In the genomic region with DNA sequence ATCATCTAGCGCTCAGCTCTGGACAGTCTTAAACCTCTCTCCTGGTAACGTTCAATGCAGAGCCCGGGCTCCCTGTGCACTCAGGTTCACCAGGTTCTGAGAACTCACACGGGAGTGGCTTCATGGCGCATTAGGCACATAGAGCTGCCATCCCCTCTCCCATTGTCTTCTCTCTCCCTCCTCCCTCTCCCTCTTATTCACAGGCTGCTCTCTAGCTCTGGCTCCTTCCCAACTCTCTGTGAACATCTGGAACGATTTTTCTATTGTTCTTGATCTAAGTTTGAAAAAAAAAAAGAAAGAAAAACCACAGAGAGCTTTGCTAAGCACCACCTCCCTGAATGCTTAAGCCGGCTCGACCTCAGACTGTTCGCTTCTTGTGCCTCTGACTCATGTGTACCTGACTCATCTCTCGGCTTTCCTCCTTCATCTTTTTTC, we compare ENCODE assay signal across 14 mouse cellular contexts.
DNase-seq lines count a peak whose midpoint lies in the region; ATAC-seq and TF ChIP-seq lines count a peak whose summit lies in the region.
"Had no signal": no experiment of that assay in that cellular context is flagged by ENCODE, and none has a peak within 500 bp of the region (broad histone marks: within the 10 kb centered on the region; RNA-seq: fewer than 3 reads in every experiment).

No protein-coding gene starts in this region.

- intact Hi-C loops in gastrocnemius, postnatal 14 days (cut with DNase I; ENCODE audit: low total_unique reads): no loop called here
- intact Hi-C loops in left cerebral cortex, postnatal 25 days (cut with DNase I): loop anchor here (5.0 kb wide), 1 partner anchor 103 kb away; no protein-coding TSS in a partner anchor

- ATAC-seq in heart, postnatal 0 days (ENCODE audit: insufficient read depth, low read depth): no peak
- ATAC-seq in Patski: peak; percentile 67
- 0 out of 2 replicates have a peak, but pooled peaks have one; percentile 43 for ATAC-seq in embryonic facial prominence, embryonic 15.5 days (ENCODE audit: insufficient number of reproducible peaks, low FRiP score, low TSS enrichment, low read depth)
- ATAC-seq: intestine, embryonic 16.5 days had no signal

- H3K36me3 ChIP-seq in heart, postnatal 0 days (replicated peaks; ENCODE audit: control insufficient read depth, insufficient read depth, low read length): no peaks in the 10 kb centered on the region
- no peaks in the 10 kb centered on the region for H3K36me3 ChIP-seq in embryonic facial prominence, embryonic 15.5 days
- H3K36me3 ChIP-seq: heart, embryonic 15.5 days; neural tube, embryonic 12.5 days had no signal

- no peaks in the 10 kb centered on the region for H3K9me3 ChIP-seq in heart, postnatal 0 days (replicated peaks; ENCODE audit: control insufficient read depth, low read length)
- H3K9me3 ChIP-seq in embryonic facial prominence, embryonic 15.5 days (replicated peaks): no peaks in the 10 kb centered on the region
- H3K9me3 ChIP-seq: heart, embryonic 15.5 days; megakaryocyte, embryonic 14.5 days; neural tube, embryonic 12.5 days had no signal

- H3K27ac ChIP-seq in heart, postnatal 0 days (ENCODE audit: low read depth): no peak overlapping the region
- H3K27ac ChIP-seq in embryonic facial prominence, embryonic 15.5 days (replicated peaks): no peak overlapping the region
- H3K27ac ChIP-seq: heart, embryonic 15.5 days; neural tube, embryonic 12.5 days had no signal

- H3K9ac ChIP-seq in heart, postnatal 0 days (replicated peaks; ENCODE audit: low read depth, low read length): no peak overlapping the region
- no peak overlapping the region for H3K9ac ChIP-seq in embryonic facial prominence, embryonic 15.5 days
- H3K9ac ChIP-seq: heart, embryonic 15.5 days; neural tube, embryonic 12.5 days had no signal

- H3K27me3 ChIP-seq in heart, postnatal 0 days (ENCODE audit: control insufficient read depth, insufficient read depth, low read length): 0 out of 2 replicates have a peak, but pooled peaks cover 3% of the 10 kb centered on the region
- H3K27me3 ChIP-seq in Patski: no peaks in the 10 kb centered on the region
- H3K27me3 ChIP-seq in embryonic facial prominence, embryonic 15.5 days: no peaks in the 10 kb centered on the region
- H3K27me3 ChIP-seq: heart, embryonic 15.5 days; neural tube, embryonic 12.5 days had no signal

- in situ Hi-C loops in Patski (cut with MboI; ENCODE audit: low pct_unique_long_range_greater_than_20kb): no loop called here

- POLR2A ChIA-PET in Patski (lab: Charles Lee): interaction anchor here (0.6 kb wide), 1 partner anchor 9 kb away, joined by 5 read pairs; no protein-coding TSS in a partner anchor

- no peak for TF ChIP-seq EP300 in heart, postnatal 0 days (IDR thresholded peaks at IDR 0.05; ENCODE audit: low read depth)

- no peaks in the 10 kb centered on the region for H3K4me1 ChIP-seq in heart, postnatal 0 days (ENCODE audit: control insufficient read depth, insufficient read depth)
- peaks cover 13% of the 10 kb centered on the region for H3K4me1 ChIP-seq in embryonic facial prominence, embryonic 15.5 days
- H3K4me1 ChIP-seq: heart, embryonic 15.5 days; megakaryocyte, embryonic 14.5 days had no signal

- no peak overlapping the region for H3K4me3 ChIP-seq in heart, postnatal 0 days (ENCODE audit: low read depth, low read length)
- no peak overlapping the region for H3K4me3 ChIP-seq in embryonic facial prominence, embryonic 15.5 days (replicated peaks)
- H3K4me3 ChIP-seq: heart, embryonic 15.5 days; megakaryocyte, embryonic 14.5 days; neural tube, embryonic 12.5 days had no signal

- WGBS in heart, postnatal 0 days: 58% methylated on average over 10 of the region's 10 CpGs
- 9% methylated on average over 10 of the region's 10 CpGs for WGBS in embryonic facial prominence, embryonic 15.5 days

- peak; percentile 24 for DNase-seq in heart, postnatal 0 days (ENCODE audit: low spot score)
- no peak for DNase-seq in heart, adult 9 months (ENCODE audit: low spot score in 2 of 2)
- peak; percentile 93 for DNase-seq in 3T3-L1 (ENCODE audit: low read depth, low spot score)
- peak; percentile 77 for DNase-seq in Patski (ENCODE audit: low read depth, low spot score)
- DNase-seq in cerebellum, adult 8-10 months: no peak
- DNase-seq in gastrocnemius, postnatal 14 days: no peak
- DNase-seq in left cerebral cortex, postnatal 25 days (ENCODE audit: low spot score in 2 of 2): no peak
- DNase-seq: adrenal gland, adult 2 months; right cerebral cortex, postnatal 25 days had no signal

- H3K4me2 ChIP-seq in heart, postnatal 0 days (ENCODE audit: low read depth, low read length): no peak overlapping the region
- peak overlapping the region; percentile 34 for H3K4me2 ChIP-seq in embryonic facial prominence, embryonic 15.5 days (replicated peaks)
- H3K4me2 ChIP-seq: heart, embryonic 15.5 days; neural tube, embryonic 12.5 days had no signal

- TF ChIP-seq CTCF in heart, postnatal 0 days (IDR thresholded peaks at IDR 0.05; ENCODE audit: low read depth): no peak
- TF ChIP-seq CTCF in Patski (IDR thresholded peaks at IDR 0.05): no peak

- CTCF ChIA-PET in Patski (lab: Charles Lee): interaction anchor here (1.6 kb wide), 1 partner anchor 51 kb away, joined by 3 read pairs; no protein-coding TSS in a partner anchor

Comparison
In these comparisons a context has a peak if more than half of its experiments do, and no peak if none do; other contexts are left out.
1. DNase-seq: peak in heart, postnatal 0 days (single experiment), 3T3-L1 (single experiment) and Patski (single experiment); none in heart, adult 9 months (0 of 2), cerebellum, adult 8-10 months (single experiment), gastrocnemius, postnatal 14 days (single experiment) and left cerebral cortex, postnatal 25 days (0 of 2).